Mouse (Mus musculus): ENCODE measurements around the gene Gm20388.

The Gm20388 gene

GRCm38 (mm10) chr8:120959470-120959891 lies 1048.8 kb downstream of the Gm20388 start:
- in situ Hi-C loops (cut with MboI, MseI), result no loop called here

- in situ Hi-C loops (cut with MboI, MseI), result no loop called here
Measured at GRCm38 (mm10) chr8:120962606-120963380, 1052.2 kb downstream of the Gm20388 start.

GRCm38 (mm10) chr8:120966557-120966956 lies 1055.9 kb downstream of the Gm20388 start:
- in situ Hi-C loops (cut with MboI, MseI), result no loop called here

- in situ Hi-C loops (cut with MboI, MseI), result no loop called here
Measured at GRCm38 (mm10) chr8:120968308-120968707, 1057.7 kb downstream of the Gm20388 start.

- in situ Hi-C loops (cut with MboI, MseI), result no loop called here
Measured at GRCm38 (mm10) chr8:120970346-120970745, 1059.7 kb downstream of the Gm20388 start.

GRCm38 (mm10) chr8:120971691-120972469 lies 1061.2 kb downstream of the Gm20388 start:
- in situ Hi-C loops (cut with MboI, MseI), result no loop called here

GRCm38 (mm10) chr8:120973046-120973445 lies 1062.4 kb downstream of the Gm20388 start:
- in situ Hi-C loops (cut with MboI, MseI), result no loop called here

- in situ Hi-C loops (cut with MboI, MseI), result no loop called here
Measured at GRCm38 (mm10) chr8:120977131-120977530, 1066.5 kb downstream of the Gm20388 start.

GRCm38 (mm10) chr8:120979210-120979609 lies 1068.6 kb downstream of the Gm20388 start:
- in situ Hi-C loops (cut with MboI, MseI), result no loop called here

GRCm38 (mm10) chr8:120980948-120981347 lies 1070.3 kb downstream of the Gm20388 start:
- in situ Hi-C loops (cut with MboI, MseI), result no loop called here

GRCm38 (mm10) chr8:120984888-120985287 lies 1074.2 kb downstream of the Gm20388 start:
- in situ Hi-C loops (cut with MboI, MseI), result no loop called here

GRCm38 (mm10) chr8:120986022-120986421 lies 1075.4 kb downstream of the Gm20388 start:
- in situ Hi-C loops (cut with MboI, MseI), result no loop called here

GRCm38 (mm10) chr8:120993738-120994137 lies 1083.1 kb downstream of the Gm20388 start:
- in situ Hi-C loops (cut with MboI, MseI), result no loop called here

GRCm38 (mm10) chr8:120995424-120995823 lies 1084.8 kb downstream of the Gm20388 start:
- in situ Hi-C loops (cut with MboI, MseI), result no loop called here

- in situ Hi-C loops (cut with MboI, MseI), result no loop called here
Measured at GRCm38 (mm10) chr8:120996905-120997581, 1086.4 kb downstream of the Gm20388 start.

GRCm38 (mm10) chr8:120997926-120998325 lies 1087.3 kb downstream of the Gm20388 start:
- in situ Hi-C loops (cut with MboI, MseI), result no loop called here

- in situ Hi-C loops (cut with MboI, MseI), result no loop called here
Measured at GRCm38 (mm10) chr8:120998966-120999365, 1088.3 kb downstream of the Gm20388 start.

GRCm38 (mm10) chr8:121001951-121002350 lies 1091.3 kb downstream of the Gm20388 start:
- in situ Hi-C loops (cut with MboI, MseI), result no loop called here

- in situ Hi-C loops (cut with MboI, MseI), result no loop called here
Measured at GRCm38 (mm10) chr8:121002871-121003539, 1092.4 kb downstream of the Gm20388 start.

- in situ Hi-C loops (cut with MboI, MseI), result no loop called here
Measured at GRCm38 (mm10) chr8:121003639-121004038, 1093.0 kb downstream of the Gm20388 start.

- in situ Hi-C loops (cut with MboI, MseI), result no loop called here
Measured at GRCm38 (mm10) chr8:121013318-121013717, 1102.7 kb downstream of the Gm20388 start.

- in situ Hi-C loops (cut with MboI, MseI), result no loop called here
Measured at GRCm38 (mm10) chr8:121016621-121017020, 1106.0 kb downstream of the Gm20388 start.

Data from T-helper 1 cell (primary cell).